Mouse (Mus musculus) layer of hippocampus, postnatal 25 days (tissue): ENCODE measurements at regions not wholly inside any gene's neighbourhood (a gene's known extent, or its start where the extent isn't known, plus 50 kb on each side); places are given as distances from the start of the nearest gene placed in this dataset.
A peak's percentile ranks its signal among the peaks of the same experiment; 100 is the strongest.

ENCODE experiments used
- DNase-seq, 2 experiments: peaks; one replicate each; pipeline ENCODE4 v3.0.0; 2022; ENCODE audit warnings: mixed read lengths in 2 of 2, low spot score in 1 of 2; ENCODE audit errors: extremely low spot score in 1 of 2

GRCm38 (mm10) chr1:122607309-122607708 lies 1039.5 kb upstream of the Ddx18 start:
- no peak for DNase-seq

GRCm38 (mm10) chr1:122575954-122576353 lies 1008.2 kb upstream of the Ddx18 start:
- peak in 1 of 2 experiments; percentile 7 for DNase-seq

GRCm38 (mm10) chr1:122551596-122551995 lies 983.8 kb upstream of the Ddx18 start:
- no peak for DNase-seq

GRCm38 (mm10) chr1:122509580-122509979 lies 941.8 kb upstream of the Ddx18 start:
- no peak for DNase-seq

DNA sequence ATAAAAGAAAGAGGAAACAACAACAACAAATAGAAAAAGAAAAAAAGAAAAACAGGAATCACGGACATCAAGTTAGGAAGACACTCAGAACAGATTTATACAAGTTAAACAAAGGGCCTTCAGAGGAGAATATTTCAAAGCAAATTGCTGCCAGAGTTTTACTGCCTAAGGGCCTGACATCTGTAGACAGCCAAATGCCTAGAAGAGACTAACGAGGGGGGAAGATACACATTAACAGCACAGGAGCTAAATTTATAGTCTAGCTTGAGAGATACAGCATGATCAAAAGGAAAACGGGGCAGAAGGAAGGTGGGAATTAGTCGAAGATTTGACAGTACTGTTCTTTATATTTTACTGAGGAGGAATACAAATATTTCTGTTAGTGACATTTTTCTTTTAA lies 933.9 kb upstream of the Ddx18 start:
- DNase-seq, result no peak

DNA sequence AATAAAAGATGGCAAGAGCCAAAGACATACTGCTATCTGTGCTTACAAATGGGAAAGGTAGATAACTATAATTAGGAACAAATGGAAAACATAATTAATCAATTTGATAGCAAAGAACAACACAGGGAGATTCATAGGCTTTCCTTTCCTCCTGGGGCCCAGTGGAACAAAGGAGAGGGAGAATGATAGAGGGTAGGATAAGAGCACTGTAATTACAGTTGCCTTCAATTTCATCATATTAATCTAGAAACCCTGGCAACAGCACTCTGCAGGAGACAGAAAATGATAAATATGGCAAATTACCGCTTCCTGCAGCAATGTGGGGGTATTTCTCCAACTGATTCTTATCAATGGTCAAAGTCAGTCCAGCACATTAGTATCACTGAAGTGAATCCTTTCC lies 910.2 kb upstream of the Ddx18 start:
- DNase-seq, result no peak

- DNase-seq, result peak; percentile 12 to 18
Measured at GRCm38 (mm10) chr1:122463931-122464330, 896.1 kb upstream of the Ddx18 start.

GRCm38 (mm10) chr1:122459056-122459455 lies 891.3 kb upstream of the Ddx18 start:
- no peak for DNase-seq

DNA sequence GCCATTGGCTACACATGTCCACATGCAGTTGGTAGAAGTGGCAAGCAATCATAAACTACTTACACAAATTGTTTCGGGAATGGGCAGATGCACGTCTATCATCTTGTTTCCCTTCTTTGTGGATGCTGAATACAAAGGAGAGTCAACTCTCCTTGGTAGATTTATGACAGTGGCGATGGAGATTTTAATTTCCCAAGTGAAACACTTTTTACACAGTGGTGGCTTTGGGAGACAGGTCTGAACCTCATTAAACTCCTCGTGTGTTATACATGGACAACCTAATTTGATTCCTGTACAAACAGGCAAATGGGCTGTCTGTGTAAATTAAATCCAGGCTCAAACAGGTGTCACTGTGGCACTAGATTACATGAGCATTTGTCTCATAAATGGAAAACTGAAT lies 887.1 kb upstream of the Ddx18 start:
- DNase-seq, result no peak

DNA sequence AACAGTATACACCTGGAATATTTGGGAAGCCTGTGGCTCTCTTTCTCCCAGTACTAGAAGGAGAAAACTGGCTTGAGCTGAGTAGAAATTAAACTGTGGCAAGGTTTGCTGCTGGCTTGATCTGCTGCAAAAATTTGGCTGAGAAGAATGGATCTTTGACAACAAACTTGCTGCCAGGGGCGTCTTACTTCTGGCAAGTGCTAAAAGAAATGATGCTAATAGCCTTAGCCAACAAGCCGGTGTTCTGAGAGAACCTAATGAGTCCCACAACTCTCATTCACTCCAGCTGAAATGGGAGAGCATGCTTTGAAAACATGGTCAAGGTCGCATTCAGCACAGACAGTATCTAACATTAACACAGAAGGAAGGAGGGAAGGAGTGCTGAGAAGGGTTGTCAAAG lies 885.8 kb upstream of the Ddx18 start:
- no peak for DNase-seq

DNA sequence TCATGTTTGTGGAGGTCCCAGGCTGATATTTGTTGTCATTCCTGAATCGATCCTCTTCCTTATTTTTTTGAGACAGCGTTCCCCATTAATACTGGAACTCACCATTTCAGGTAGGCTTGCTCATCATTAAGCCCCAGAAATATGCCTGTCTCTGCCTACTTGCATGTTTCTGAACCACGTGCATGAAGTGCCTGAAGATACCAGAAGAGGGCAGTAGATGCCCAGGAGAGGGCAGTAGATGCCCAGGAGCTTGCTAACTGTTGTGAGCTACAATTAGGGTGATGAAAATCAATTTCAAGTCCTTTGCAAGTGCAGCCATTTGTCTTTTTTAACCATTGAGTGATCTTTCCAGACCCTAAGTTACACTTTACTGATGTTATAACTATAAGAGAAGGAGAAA lies 871.6 kb upstream of the Ddx18 start:
- DNase-seq, result peak in 1 of 2 experiments; percentile 25

DNA sequence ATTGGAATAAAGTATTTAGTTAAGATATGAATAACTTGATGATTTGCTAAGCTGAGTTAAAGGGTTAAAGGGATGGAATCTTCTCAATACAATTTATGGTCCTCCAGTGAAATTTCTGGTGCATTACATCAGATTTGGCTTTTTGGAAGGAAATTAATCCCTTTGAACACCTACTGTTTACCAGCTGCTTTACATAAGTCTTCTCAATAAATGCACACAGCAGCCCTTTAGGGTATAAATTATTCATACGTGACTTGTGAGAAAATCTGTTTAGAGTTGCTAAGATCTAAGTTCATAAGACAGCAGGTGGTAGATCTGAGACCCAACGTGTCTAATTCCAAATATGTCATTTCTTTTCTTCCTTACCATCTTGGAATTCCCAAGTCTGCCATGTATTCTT lies 855.7 kb upstream of the Ddx18 start:
- no peak for DNase-seq

DNA sequence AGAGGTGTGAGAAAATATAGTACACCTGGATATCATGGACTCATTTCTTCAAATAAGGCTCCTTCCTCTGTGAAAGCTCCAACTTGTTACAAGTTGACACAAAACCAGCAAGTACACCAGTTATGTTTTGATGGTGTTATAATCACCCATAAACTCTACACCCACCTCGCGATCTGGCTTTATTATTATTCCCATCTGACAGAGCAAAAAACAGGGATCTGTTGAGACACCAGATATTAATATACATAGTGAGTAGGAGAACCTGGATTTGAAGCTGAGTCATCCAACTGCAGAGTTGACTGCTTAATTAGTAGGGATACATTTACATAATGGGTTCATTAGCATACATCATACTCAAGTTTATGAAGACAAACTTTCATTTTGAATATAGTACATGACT lies 828.6 kb upstream of the Ddx18 start:
- DNase-seq, result no peak

DNA sequence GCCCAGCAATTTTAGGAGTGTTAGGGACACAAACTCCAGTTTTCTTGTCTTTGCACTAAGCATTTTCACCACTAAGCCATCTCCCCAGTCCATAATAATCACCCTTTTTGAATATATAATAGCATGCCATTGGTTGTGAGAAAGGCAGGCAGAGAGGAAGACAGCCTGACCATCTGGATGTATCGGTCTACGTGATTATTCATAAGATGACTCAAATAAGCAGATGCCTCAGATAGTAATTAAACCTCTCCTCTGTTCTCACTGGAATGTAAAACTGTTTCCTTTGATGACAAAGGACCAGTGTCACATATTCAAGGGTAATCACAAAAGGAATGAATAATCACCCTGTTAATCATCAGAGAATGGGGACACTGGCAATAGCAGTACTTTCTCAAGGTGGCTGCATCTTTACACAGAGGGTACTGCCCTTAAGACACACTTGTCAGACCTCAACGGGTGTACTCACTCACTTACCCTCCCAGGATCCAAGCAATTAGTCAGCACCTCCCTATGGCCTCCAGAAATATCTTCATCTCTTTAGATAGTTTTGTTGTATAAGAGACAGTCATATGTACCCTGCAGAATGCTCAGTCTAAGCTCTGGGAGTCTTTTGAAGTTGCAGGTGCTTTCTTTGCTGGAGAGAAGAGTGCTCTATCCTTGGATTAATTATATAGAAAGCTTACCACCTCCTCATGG lies 826.0 kb upstream of the Ddx18 start:
- DNase-seq, result no peak

DNA sequence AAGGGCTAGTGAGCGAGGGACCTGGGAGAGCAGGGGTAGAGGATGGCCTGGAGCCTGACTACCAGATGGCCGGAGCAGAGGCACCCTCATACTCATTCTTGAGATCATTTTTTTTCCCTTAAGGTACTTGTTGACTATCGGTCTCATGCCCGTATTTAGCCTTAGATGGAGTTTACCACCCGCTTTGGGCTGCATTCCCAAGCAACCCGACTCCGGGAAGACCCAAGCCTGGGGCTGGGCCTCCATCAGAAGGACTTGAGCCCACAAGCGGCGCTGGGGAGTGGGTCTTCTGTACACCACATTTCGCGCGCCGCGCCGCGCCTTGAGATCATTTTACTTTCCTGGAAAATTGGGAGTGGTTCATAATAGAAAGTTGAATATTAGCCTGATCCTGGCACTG lies 789.2 kb upstream of the Ddx18 start:
- DNase-seq, result peak; percentile 98 to 100

GRCm38 (mm10) chr1:122351530-122351929 lies 783.7 kb upstream of the Ddx18 start:
- DNase-seq, result no peak

DNA sequence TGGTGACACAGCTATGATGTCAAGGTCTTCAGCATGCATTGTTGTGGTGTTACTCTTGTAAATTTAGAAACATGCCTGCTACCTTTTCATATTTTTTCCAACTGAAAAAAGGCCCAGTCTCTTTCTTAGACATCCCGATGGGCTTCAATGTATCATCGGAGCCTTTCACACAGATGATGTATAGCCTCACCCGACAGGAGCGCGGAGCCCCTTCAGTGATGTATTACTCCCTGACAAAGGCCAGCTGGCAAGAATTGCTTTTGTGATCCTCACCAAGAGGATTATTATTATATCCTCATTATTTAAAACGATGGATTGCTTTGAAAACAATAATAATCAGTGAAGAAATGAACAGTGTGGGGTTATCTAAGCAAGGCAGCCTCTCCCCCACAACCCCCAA lies 765.5 kb upstream of the Ddx18 start:
- no peak for DNase-seq

- no peak for DNase-seq
Measured at GRCm38 (mm10) chr1:122328276-122328675, 760.5 kb upstream of the Ddx18 start.
